Mouse (Mus musculus) limb, embryonic 12.5 days (tissue): Measurements from ENCODE around the gene Hoxa13. TPM values are rescaled to one million over a fixed set of nuclear protein-coding genes. Genes with fewer than 3 reads are reported as not detected.

Experiments used
- ATAC-seq: fragments of 200-750 bp; cut with Nextera tagmentation; 2 replicates; pipeline ENCODE4 v1.8.0; 2017; ENCODE audit warnings: low read depth, moderate TSS enrichment; ENCODE audit not compliant: insufficient number of reproducible peaks, insufficient read depth, low FRiP score, low TSS enrichment
- H3K27ac ChIP-seq: fragments of 300-500 bp; sonication (generic); 2 replicates; pipeline ENCODE4 v1.5.1; 2016; ENCODE audit warnings: mild to moderate bottlenecking, moderate library complexity
- H3K27me3 ChIP-seq: fragments of 300-500 bp; sonication (generic); 2 replicates; pipeline ENCODE4 v1.6.1; 2016; ENCODE audit warnings: mild to moderate bottlenecking, moderate library complexity
- H3K36me3 ChIP-seq: fragments of 300-500 bp; sonication (generic); 2 replicates; pipeline ENCODE4 v1.6.1; 2016; ENCODE audit warnings: mild to moderate bottlenecking, moderate library complexity
- H3K4me1 ChIP-seq: fragments of 300-500 bp; sonication (generic); replicated peaks from 2 replicates; pipeline ENCODE4 v1.6.1; 2016
- H3K4me2 ChIP-seq: fragments of 300-500 bp; sonication (generic); 2 replicates; pipeline ENCODE4 v1.6.1; 2016; ENCODE audit warnings: mild to moderate bottlenecking, moderate library complexity
- H3K4me3 ChIP-seq: fragments of 300-500 bp; sonication (generic); replicated peaks from 2 replicates; pipeline ENCODE4 v1.5.1; 2016; ENCODE audit warnings: mild to moderate bottlenecking
- H3K9ac ChIP-seq: fragments of 300-500 bp; sonication (generic); replicated peaks from 2 replicates; pipeline ENCODE4 v1.6.1; 2016; ENCODE audit warnings: mild to moderate bottlenecking, moderate library complexity
- H3K9me3 ChIP-seq: fragments of 300-500 bp; sonication (generic); 2 replicates; pipeline ENCODE4 v1.6.1; 2016; ENCODE audit warnings: mild to moderate bottlenecking, moderate library complexity
- WGBS: fragments of 180-500 bp; shearing (Covaris S2); methylation state at CpG from one replicate; pipeline ENCODE4 v1.1.7; 2016; 5-methylcytosine and 5-hydroxymethylcytosine counted together
- polyA plus RNA-seq: library from polyadenylated mRNA; unstranded; fragments of >200 nt; fragmentation: Nextera tagmentation; extraction: Ambion mirVana; gene quantifications from 2 replicates; pipeline ENCODE4 v1.2.1, GENCODE M21; 2016

Hoxa13 gene
- polyA plus RNA-seq, 1 experiment from 2014 or later = 34.1 TPM

GRCm38 (mm10) chr6:52249415-52249738 lies 11.3 kb downstream of the Hoxa13 start:
- Histone ChIP-seq H3K36me3 (peaks cover 32% of the 10 kb centered on the region), H3K4me1 (peaks cover 35% of the 10 kb centered on the region), H3K27me3 (peaks cover 35% of the 10 kb centered on the region), H3K27ac (peak overlapping the region; percentile 98), H3K9ac (peak overlapping the region; percentile 100), H3K9me3 (no peaks in the 10 kb centered on the region), H3K4me2 (peak overlapping the region; percentile 96), H3K4me3 (peak overlapping the region; percentile 99)
- 2% methylated on average over 16 of the region's 16 CpGs for WGBS
- no peak for ATAC-seq

- Histone ChIP-seq H3K9ac (peak overlapping the region; percentile 100), H3K36me3 (peaks cover 32% of the 10 kb centered on the region), H3K27ac (peak overlapping the region; percentile 98), H3K9me3 (no peaks in the 10 kb centered on the region), H3K4me2 (peak overlapping the region; percentile 96), H3K27me3 (peaks cover 35% of the 10 kb centered on the region), H3K4me1 (peaks cover 38% of the 10 kb centered on the region), H3K4me3 (peak overlapping the region; percentile 99)
- no peak for ATAC-seq
- WGBS = 2% methylated on average over 27 of the region's 27 CpGs
These were observed 11.9 kb downstream of the Hoxa13 start for GRCm38 (mm10) chr6:52248638-52249414.

GRCm38 (mm10) chr6:52247766-52248637 lies 12.7 kb downstream of the Hoxa13 start:
- peaks cover 29% of the 10 kb centered on the region for H3K36me3 ChIP-seq
- H3K9me3 ChIP-seq = no peaks in the 10 kb centered on the region
- peak overlapping the region; percentile 98 for H3K27ac ChIP-seq
- no peak for ATAC-seq
- H3K9ac ChIP-seq = peak overlapping the region; percentile 100
- under 1% methylated on average over 23 of the region's 23 CpGs for WGBS
- peaks cover 40% of the 10 kb centered on the region for H3K4me1 ChIP-seq
- peak overlapping the region; percentile 96 for H3K4me2 ChIP-seq
- H3K4me3 ChIP-seq = peak overlapping the region; percentile 99
- H3K27me3 ChIP-seq = peaks cover 34% of the 10 kb centered on the region

- peaks cover 27% of the 10 kb centered on the region for H3K27me3 ChIP-seq
- H3K27ac ChIP-seq = peak overlapping the region; percentile 100
- no peak for ATAC-seq
- H3K4me1 ChIP-seq = peaks cover 43% of the 10 kb centered on the region
- WGBS = 3% methylated on average over 3 of the region's 3 CpGs
- no peaks in the 10 kb centered on the region for H3K9me3 ChIP-seq
- H3K36me3 ChIP-seq = peaks cover 19% of the 10 kb centered on the region
- H3K4me3 ChIP-seq = peak overlapping the region; percentile 99
- peak overlapping the region; percentile 100 for H3K9ac ChIP-seq
- H3K4me2 ChIP-seq = peak overlapping the region; percentile 96
These were observed 13.8 kb downstream of the Hoxa13 start for GRCm38 (mm10) chr6:52246916-52247315.

- WGBS = under 1% methylated on average over 26 of the region's 26 CpGs
- H3K4me3 ChIP-seq = peak overlapping the region; percentile 99
- H3K4me1 ChIP-seq = peaks cover 48% of the 10 kb centered on the region
- H3K9me3 ChIP-seq = no peaks in the 10 kb centered on the region
- no peak for ATAC-seq
- peaks cover 24% of the 10 kb centered on the region for H3K27me3 ChIP-seq
- H3K9ac ChIP-seq = peak overlapping the region; percentile 100
- H3K27ac ChIP-seq = peak overlapping the region; percentile 100
- peak overlapping the region; percentile 96 for H3K4me2 ChIP-seq
- H3K36me3 ChIP-seq = peaks cover 17% of the 10 kb centered on the region
These were observed 14.3 kb downstream of the Hoxa13 start for GRCm38 (mm10) chr6:52246403-52246803.

- WGBS = under 1% methylated on average over 20 of the region's 20 CpGs
- Histone ChIP-seq H3K36me3 (peaks cover 16% of the 10 kb centered on the region), H3K4me1 (peaks cover 51% of the 10 kb centered on the region), H3K9ac (peak within 1 kb of the TSS; percentile 100), H3K4me3 (peak within 1 kb of the TSS; percentile 99), H3K4me2 (peak within 1 kb of the TSS; percentile 96), H3K27ac (peak within 1 kb of the TSS; percentile 100), H3K9me3 (no peaks in the 10 kb centered on the region), H3K27me3 (peaks cover 22% of the 10 kb centered on the region)
- peak; percentile 35; the same call in 1 of the 2 replicates for ATAC-seq
These were observed 14.9 kb downstream of the Hoxa13 start, which contains the start of gene Hoxa11 for GRCm38 (mm10) chr6:52245757-52246142. Hoxa11 (minus strand) TSS chr6:52245810.

GRCm38 (mm10) chr6:52245040-52245756 lies 15.5 kb downstream of the Hoxa13 start:
- Histone ChIP-seq H3K4me3 (peak overlapping the region; percentile 99), H3K9ac (peak overlapping the region; percentile 100), H3K4me1 (peaks cover 46% of the 10 kb centered on the region), H3K9me3 (no peaks in the 10 kb centered on the region), H3K4me2 (peak overlapping the region; percentile 96), H3K27ac (peak overlapping the region; percentile 100), H3K27me3 (peaks cover 16% of the 10 kb centered on the region), H3K36me3 (peaks cover 11% of the 10 kb centered on the region)
- under 1% methylated on average over 70 of the region's 71 CpGs for WGBS
- no peak for ATAC-seq

GRCm38 (mm10) chr6:52244471-52245039 lies 16.1 kb downstream of the Hoxa13 start:
- 0% methylated on average over 23 of the region's 23 CpGs for WGBS
- peak overlapping the region; percentile 100 for H3K9ac ChIP-seq
- peak overlapping the region; percentile 100 for H3K27ac ChIP-seq

GRCm38 (mm10) chr6:52243681-52244121 lies 17.0 kb downstream of the Hoxa13 start:
- Histone ChIP-seq H3K9me3 (no peaks in the 10 kb centered on the region), H3K4me3 (peak overlapping the region; percentile 99), H3K36me3 (no peaks in the 10 kb centered on the region), H3K4me1 (peaks cover 38% of the 10 kb centered on the region), H3K9ac (peak overlapping the region; percentile 100), H3K27ac (peak overlapping the region; percentile 100), H3K4me2 (peak overlapping the region; percentile 96), H3K27me3 (peaks cover 10% of the 10 kb centered on the region)
- WGBS = 2% methylated on average over 12 of the region's 12 CpGs
- ATAC-seq = 0 out of 2 replicates have a peak, but pooled peaks have one; percentile 0

More at GRCm38 (mm10) chr6:52244471-52245039, 16.1 kb downstream of the Hoxa13 start:
- ATAC-seq = no peak
- peak overlapping the region; percentile 96 for H3K4me2 ChIP-seq
- H3K4me3 ChIP-seq = peak overlapping the region; percentile 99
- H3K9me3 ChIP-seq = no peaks in the 10 kb centered on the region
- peaks cover 40% of the 10 kb centered on the region for H3K4me1 ChIP-seq
- peaks cover 5% of the 10 kb centered on the region for H3K36me3 ChIP-seq
- H3K27me3 ChIP-seq = peaks cover 10% of the 10 kb centered on the region

- Histone ChIP-seq H3K36me3 (no peaks in the 10 kb centered on the region), H3K9me3 (no peaks in the 10 kb centered on the region), H3K4me1 (peaks cover 35% of the 10 kb centered on the region), H3K4me3 (peak overlapping the region; percentile 99), H3K27me3 (peaks cover 5% of the 10 kb centered on the region), H3K27ac (peak overlapping the region; percentile 100), H3K9ac (peak overlapping the region; percentile 100), H3K4me2 (peak overlapping the region; percentile 96)
- WGBS = 3% methylated on average over 4 of the region's 4 CpGs
- ATAC-seq = no peak
These were observed 17.8 kb downstream of the Hoxa13 start for GRCm38 (mm10) chr6:52242801-52243332.
